In genomic region chr1:160184506-160184905, GRCm38 (mm10) we compare ENCODE assay signal across 8 mouse cellular contexts. TPM values are rescaled to one million over a fixed set of nuclear protein-coding genes. Genes with fewer than 3 reads are reported as not detected.
DNase-seq lines count a peak whose midpoint lies in the region; TF ChIP-seq lines count a peak whose summit lies in the region.
"Had no signal": no experiment of that assay in that cellular context is flagged by ENCODE, and none has a peak within 500 bp of the region (broad histone marks: within the 10 kb centered on the region; RNA-seq: fewer than 3 reads in every experiment).

No protein-coding gene starts in this region.

- no peak for TF ChIP-seq POLR2A in small intestine, adult 2 months (IDR thresholded peaks at IDR 0.05; ENCODE audit: low read depth, low read length)

- intact Hi-C loops in heart, postnatal 14 days (cut with DNase I), result loop anchor here (10.0 kb wide), 2 partner anchors 270 to 790 kb away; no protein-coding TSS in a partner anchor

- H3K4me1 ChIP-seq in small intestine, adult 2 months (ENCODE audit: control insufficient read depth, insufficient read depth, insufficient read length, low read length), result no peaks in the 10 kb centered on the region
- H3K4me1 ChIP-seq: heart, embryonic 15.5 days had no signal

- no peak overlapping the region for H3K27ac ChIP-seq in small intestine, adult 2 months (ENCODE audit: insufficient read depth, low read depth, low read length)
- H3K27ac ChIP-seq: heart, embryonic 15.5 days had no signal

- peak; percentile 75 for DNase-seq in 3T3-L1 (ENCODE audit: low read depth, low spot score)
- DNase-seq in B cell, adult 2 months, result peak; percentile 13 to 14
- peak; percentile 80 for DNase-seq in embryo, embryonic 10 days (ENCODE audit: low spot score)
- DNase-seq in heart, postnatal 14 days, result peak; percentile 6 to 23
- DNase-seq in layer of hippocampus, adult 9-11 months, result peak; percentile 37
- DNase-seq in lung, postnatal 25 days (ENCODE audit: low spot score), result peak; percentile 32

- H3K27me3 ChIP-seq in small intestine, adult 2 months (ENCODE audit: control insufficient read depth, insufficient read depth, low read length), result no peaks in the 10 kb centered on the region; the same call in 1 of the 2 replicates
- H3K27me3 ChIP-seq: heart, embryonic 15.5 days had no signal

- H3K36me3 ChIP-seq in small intestine, adult 2 months (ENCODE audit: control insufficient read depth, insufficient read depth, low read length), result no peaks in the 10 kb centered on the region
- H3K36me3 ChIP-seq: heart, embryonic 15.5 days had no signal

- WGBS in small intestine, adult 2 months, result 17% methylated on average over 5 of the region's 5 CpGs

- H3K4me3 ChIP-seq in small intestine, adult 2 months (ENCODE audit: low read depth, low read length), result no peak overlapping the region
- H3K4me3 ChIP-seq: heart, embryonic 15.5 days had no signal

- TF ChIP-seq CTCF in small intestine, adult 2 months (IDR thresholded peaks at IDR 0.05; ENCODE audit: extremely low read depth, insufficient read length, insufficient replicate concordance, low read depth, low read length), result peak; percentile 30; the same call in 1 of the 2 replicates

RNA-seq across cellular contexts. Expression of gene Mrps14, which starts 10.5 kb away (rescaled TPM):
- total RNA-seq in heart, postnatal 14 days (2021), result 10 to 100 TPM; 88.8 to 98.5 TPM
- polyA plus RNA-seq in small intestine, adult 2 months (2012; rRNA removed), result 10.7 and 11.2 TPM in 2 replicates

RNA-seq across cellular contexts. Expression of gene Cacybp, which starts 28.2 kb away (rescaled TPM):
- 10 to 100 TPM; 52.5 to 58.9 TPM for total RNA-seq in heart, postnatal 14 days (2021)
- polyA plus RNA-seq in small intestine, adult 2 months (2012; rRNA removed), result 0.53 and 1.4 TPM in 2 replicates

RNA-seq across cellular contexts. Expression of gene Tnn, which starts 31.1 kb away (rescaled TPM):
- under 1 TPM; 0.05 to 0.07 TPM for total RNA-seq in heart, postnatal 14 days (2021)
- 0.22 and 0.25 TPM in 2 replicates for polyA plus RNA-seq in small intestine, adult 2 months (2012; rRNA removed)

Comparison
In these comparisons a context has a peak if more than half of its experiments do, and no peak if none do; other contexts are left out.
1. DNase-seq: peak in every context shown above with its lines; median percentile 80 in embryo, embryonic 10 days; 75 in 3T3-L1; 37 in layer of hippocampus, adult 9-11 months; 32 in lung, postnatal 25 days; 14 in heart, postnatal 14 days; 14 in B cell, adult 2 months.